Mouse (Mus musculus) hematopoietic stem cell, adult 5-6 weeks (primary cell): Measurements from ENCODE around the gene Kcnj15. TPM values are rescaled to one million over a fixed set of nuclear protein-coding genes. Genes with fewer than 3 reads are reported as not detected.

Experiments
- ATAC-seq, 2 experiments: fragments of 125-278 bp in 1 of 2; replicated peaks in 1 of 2; 2 replicates each; pipeline ENCODE4 v1.8.0; 2016 to 2017; ENCODE audit warnings: inconsistent platforms in 2 of 2, mild to moderate bottlenecking in 2 of 2, moderate number of reproducible peaks in 2 of 2, low read depth in 1 of 2, moderate TSS enrichment in 1 of 2; ENCODE audit not compliant: low FRiP score in 2 of 2, poor library complexity in 2 of 2, severe bottlenecking in 2 of 2, insufficient read depth in 1 of 2, low TSS enrichment in 1 of 2
- total RNA-seq: library from RNA; stranded (forward); fragments of 172-1452, 232-1000 nt; gene quantifications from 2 replicates; pipeline ENCODE4 v1.2.3, GENCODE M21; 2017

Gene Kcnj15
- total RNA-seq, 1 experiment from 2014 or later, result not detected

GRCm38 (mm10) chr16:95241581-95241980 is 15.8 kb upstream of the Kcnj15 start:
- ATAC-seq, result peak; percentile 30 to 60; a peak in 2 of 4 replicates

DNA sequence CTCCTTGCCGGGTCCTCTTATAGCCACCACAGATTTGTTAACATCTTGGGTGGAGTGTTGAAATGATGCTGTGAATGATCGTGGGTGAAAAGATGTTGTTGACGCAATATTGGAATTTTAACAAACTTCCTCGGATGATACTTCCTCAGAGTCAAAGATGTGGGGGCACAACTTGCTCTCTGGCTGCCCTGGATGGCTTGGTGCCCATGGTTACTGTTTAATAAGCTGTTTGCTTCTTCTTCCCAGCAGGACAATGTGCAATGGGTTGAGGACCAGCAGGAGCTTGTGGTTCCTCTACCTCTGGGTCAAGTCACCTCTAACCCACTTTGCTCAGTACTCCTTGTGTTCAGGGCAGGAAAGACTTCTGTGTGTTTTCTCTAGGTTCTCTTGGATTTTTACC is 15.2 kb upstream of the Kcnj15 start:
- ATAC-seq, result no peak

GRCm38 (mm10) chr16:95243401-95243800 is 14.0 kb upstream of the Kcnj15 start:
- ATAC-seq, result no peak

DNA sequence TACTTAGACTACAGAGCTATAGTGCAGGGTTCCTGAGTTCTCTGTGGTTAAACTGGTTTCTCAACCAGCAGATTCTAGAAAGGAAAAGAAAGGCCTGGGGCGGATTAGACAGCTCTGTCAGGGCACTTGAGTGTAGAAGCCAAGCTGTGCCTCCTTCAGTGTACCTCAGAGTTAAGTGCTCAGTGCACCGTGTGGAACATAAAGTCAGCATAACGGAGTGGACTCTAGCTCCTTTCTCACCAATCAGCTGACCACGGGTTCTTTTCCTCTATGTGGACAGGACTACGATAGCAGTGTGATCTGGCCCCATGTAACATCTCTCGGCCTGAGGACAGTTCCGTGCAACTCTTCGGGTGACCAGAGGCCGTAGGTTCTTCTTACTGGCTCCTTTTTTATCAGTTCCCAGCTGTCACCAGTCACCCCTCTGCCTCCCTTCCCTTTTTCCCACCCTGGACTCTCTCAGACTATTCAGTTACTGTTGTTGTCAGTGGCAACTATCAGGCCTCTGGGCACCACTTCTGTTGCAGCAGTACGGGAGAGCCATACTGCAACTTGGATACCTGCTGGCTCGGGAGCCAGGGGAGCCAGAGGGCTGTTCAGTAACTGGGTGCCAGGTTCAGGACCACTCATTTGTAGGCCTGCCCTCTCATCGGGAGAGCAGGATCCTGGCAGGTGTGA is 12.6 kb upstream of the Kcnj15 start:
- no peak for ATAC-seq

DNA sequence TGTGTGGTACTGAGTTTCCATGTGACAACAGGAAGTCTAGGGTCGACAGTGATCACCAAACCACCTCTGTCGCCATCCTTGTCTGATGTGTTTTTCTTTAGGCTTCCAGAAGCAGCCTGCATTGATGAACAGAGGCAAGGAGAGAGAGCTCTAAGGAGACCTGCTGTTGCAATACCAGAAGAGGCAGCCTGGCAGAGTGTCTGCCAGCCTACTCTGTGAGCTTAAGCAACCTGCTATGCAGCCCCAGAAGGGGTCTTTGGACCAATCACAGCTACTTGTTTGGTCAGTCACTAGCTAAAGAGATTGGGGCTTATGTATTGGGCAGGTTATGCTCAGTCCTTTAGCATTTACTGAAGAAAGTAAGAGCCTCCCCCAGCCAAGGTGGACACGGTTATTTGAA is 11.9 kb upstream of the Kcnj15 start:
- no peak for ATAC-seq

DNA sequence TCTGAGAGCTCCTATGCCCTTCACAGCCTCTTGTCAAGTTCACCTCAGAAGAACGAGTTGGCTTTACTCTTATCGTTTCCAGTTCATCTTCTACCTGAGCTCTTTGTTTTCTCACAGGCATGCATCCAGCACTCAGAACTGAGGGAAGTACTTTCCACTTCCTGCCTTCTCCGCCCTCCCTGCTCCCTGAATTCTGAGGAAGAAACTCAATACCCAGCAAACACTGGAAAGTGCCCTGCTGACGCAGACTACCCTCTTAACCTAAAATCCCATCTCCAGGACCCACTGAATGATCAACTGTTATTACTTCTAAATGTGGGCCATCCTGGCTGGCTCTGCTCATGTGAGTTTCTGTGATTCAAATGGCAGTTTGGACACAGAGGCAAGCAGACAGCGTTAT is 8.7 kb upstream of the Kcnj15 start:
- ATAC-seq, result no peak

GRCm38 (mm10) chr16:95256648-95257047 is 710 bp upstream of the Kcnj15 start:
- no peak for ATAC-seq

- ATAC-seq, result no peak
Measured at GRCm38 (mm10) chr16:95258100-95258499, 742 bp downstream of the Kcnj15 start.

GRCm38 (mm10) chr16:95259505-95259904 is 2.1 kb downstream of the Kcnj15 start:
- ATAC-seq, result no peak

GRCm38 (mm10) chr16:95260693-95261092 is 3.3 kb downstream of the Kcnj15 start:
- no peak for ATAC-seq

DNA sequence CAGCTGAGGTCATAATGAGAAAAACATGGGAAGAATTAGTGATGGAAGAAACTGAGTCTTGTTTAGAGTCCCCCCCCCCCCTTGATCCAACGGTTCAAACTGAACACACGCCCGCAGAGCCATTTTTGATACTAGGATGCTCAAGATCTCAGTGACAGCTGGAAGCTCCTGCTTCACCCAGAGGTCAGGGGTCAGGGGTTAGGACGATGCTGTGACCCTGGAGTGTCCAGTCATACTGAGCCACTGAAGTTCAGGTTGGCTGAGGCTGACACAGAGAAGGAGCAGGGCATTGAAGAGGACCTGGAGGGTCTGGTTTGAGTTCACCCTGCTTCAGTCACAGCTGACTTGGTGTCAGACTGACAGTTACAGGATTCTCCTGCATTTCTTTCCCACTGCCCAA is 4.4 kb downstream of the Kcnj15 start:
- no peak for ATAC-seq

- ATAC-seq, result peak; percentile 74 to 89
Measured at GRCm38 (mm10) chr16:95262706-95263363, 5.5 kb downstream of the Kcnj15 start.

GRCm38 (mm10) chr16:95264324-95264723 is 7.0 kb downstream of the Kcnj15 start:
- no peak for ATAC-seq

DNA sequence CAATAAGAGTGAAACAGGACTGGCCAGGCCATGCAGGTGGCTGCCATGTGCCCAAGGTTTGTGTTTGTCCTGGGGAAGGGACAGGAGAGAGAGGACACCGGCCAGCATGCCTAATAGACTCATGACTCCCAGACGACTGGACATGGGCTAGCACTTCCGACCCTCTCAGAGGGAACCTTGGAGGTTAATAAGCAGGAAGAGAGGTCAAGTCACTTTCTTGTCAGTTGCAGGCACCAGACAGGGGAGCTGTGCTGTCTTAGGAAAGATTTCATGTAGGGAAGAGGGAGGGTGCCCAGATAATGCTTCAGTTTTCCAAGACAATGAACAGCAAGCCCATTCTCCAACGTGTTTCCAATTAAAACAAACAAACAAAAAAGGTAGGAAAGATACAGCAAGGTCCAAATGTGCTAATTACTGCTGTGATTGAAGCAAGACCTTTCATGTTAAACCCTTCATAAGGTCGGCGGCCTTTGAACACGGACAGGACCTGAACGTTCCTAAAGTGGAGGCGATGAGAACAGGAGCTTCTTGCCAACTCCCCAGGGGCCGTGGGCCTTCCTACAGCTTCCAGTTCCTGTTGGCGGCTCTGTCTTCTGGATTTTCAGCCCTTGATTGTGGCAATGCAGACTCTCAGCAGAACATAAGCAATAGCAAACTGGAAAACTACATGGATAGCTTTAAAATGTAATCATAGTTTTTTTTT is 10.3 kb downstream of the Kcnj15 start:
- ATAC-seq, result no peak

DNA sequence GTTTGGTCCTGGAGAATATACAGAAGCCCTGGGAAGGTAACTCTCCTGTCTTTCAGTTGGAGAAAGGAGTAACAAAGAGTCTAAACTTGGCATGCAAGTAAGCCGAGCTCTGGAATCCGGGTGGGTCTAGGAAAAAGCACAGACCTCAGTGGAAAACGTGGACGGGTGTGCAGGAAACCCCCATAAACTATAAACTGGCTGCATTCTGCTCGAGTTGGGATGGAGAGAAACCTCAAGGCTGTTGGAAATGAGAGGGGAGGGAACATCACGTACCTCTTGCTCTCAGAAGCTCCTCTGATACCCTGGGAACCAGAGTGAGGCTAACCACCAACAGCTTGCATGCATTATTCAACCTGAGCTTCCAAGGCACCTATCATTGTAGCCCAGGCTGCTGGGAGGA is 12.3 kb downstream of the Kcnj15 start:
- ATAC-seq, result no peak

- no peak for ATAC-seq
Measured at GRCm38 (mm10) chr16:95273101-95273500, 15.7 kb downstream of the Kcnj15 start.

DNA sequence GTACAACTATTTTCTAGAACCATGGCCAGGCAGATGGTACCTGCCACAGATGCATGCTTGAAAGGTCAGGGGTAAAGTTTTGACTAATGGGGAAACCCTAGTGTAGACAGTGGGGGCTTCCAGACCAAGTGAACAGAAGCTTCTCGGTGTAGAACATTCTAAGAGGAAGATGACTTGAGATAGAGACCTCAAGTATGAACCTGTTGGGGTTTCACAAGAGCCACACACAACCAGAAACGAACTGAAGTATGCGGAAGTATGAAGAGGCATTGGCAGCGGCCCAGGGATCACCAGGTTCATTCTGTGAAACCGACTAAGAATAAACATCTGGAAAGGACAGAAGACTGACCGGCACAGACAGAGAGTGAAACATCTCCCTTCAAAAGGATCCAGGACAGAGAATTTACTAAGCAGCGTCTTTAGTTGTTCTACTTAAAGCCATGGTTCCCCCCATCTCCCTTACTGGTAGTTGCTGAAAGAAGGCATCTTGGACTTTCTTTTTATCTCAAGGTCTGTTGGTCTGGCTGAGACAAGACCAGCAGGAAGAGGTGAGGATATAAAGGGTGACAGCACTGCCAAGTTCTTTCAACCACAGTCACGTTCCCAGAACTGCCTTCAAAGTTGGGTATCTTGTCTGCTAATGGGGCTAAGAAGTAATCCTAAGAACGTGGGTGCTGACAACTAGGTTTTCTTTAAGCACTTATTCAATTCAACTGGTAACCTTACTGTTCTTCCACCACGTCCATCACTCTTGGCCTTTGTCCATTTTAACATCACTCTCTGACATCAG is 18.6 kb downstream of the Kcnj15 start:
- no peak for ATAC-seq

DNA sequence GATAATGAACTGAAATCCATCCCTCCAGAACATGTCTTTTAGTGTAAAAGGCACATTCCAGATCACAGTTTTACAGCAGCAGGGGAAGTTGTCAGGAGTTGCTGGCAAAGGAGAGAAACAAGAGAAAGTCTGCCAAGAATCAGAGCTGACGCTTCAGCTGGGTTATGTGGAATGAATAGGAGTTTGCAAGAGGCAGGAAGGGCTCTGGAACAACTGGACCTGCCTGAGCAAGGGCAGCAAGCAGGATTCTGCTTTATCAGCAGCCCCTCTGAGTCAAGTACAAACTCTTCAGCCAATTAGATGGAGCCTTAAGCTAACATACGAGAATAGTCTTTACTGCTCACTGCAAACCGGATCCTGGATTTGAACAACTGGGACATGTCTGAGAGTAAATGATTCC is 21.7 kb downstream of the Kcnj15 start:
- no peak for ATAC-seq
